Mouse (Mus musculus) lung, embryonic 16.5 days (tissue): ENCODE results near the gene Tlk2. TPM values are rescaled to one million over a fixed set of nuclear protein-coding genes. Genes with fewer than 3 reads are reported as not detected.

Source experiments
- ATAC-seq: fragments of 200-750 bp; cut with Nextera tagmentation; 2 replicates; pipeline ENCODE4 v1.8.0; 2017; ENCODE audit warnings: low read depth, mild to moderate bottlenecking, moderate library complexity
- H3K27ac ChIP-seq: fragments of 300-500 bp; sonication (generic); 2 replicates; pipeline ENCODE4 v1.5.1; 2014; ENCODE audit warnings: mild to moderate bottlenecking, control low read depth, low read length
- H3K27me3 ChIP-seq: fragments of 300-500 bp; sonication (generic); 2 replicates; pipeline ENCODE4 v1.6.1; 2014; ENCODE audit warnings: low read depth, low read length, mixed read lengths; ENCODE audit not compliant: control insufficient read depth, insufficient read depth
- H3K36me3 ChIP-seq: fragments of 300-500 bp; sonication (generic); 2 replicates; pipeline ENCODE4 v1.6.1; 2014; ENCODE audit warnings: low read length; ENCODE audit not compliant: control insufficient read depth, insufficient read depth
- H3K4me1 ChIP-seq: fragments of 300-500 bp; sonication (generic); replicated peaks from 2 replicates; pipeline ENCODE4 v1.6.1; 2014; ENCODE audit warnings: low read length, mixed read lengths; ENCODE audit not compliant: control insufficient read depth, insufficient read depth
- H3K4me2 ChIP-seq: fragments of 300-500 bp; sonication (generic); 2 replicates; pipeline ENCODE4 v1.6.1; 2014; ENCODE audit warnings: low read depth, low read length, control low read depth
- H3K4me3 ChIP-seq: fragments of 300-500 bp; sonication (generic); 2 replicates; pipeline ENCODE4 v1.5.1; 2014; ENCODE audit warnings: mild to moderate bottlenecking, low read length, control low read depth
- H3K9ac ChIP-seq: fragments of 300-500 bp; sonication (generic); 2 replicates; pipeline ENCODE4 v1.6.1; 2014; ENCODE audit warnings: low read length, control low read depth
- H3K9me3 ChIP-seq: fragments of 300-500 bp; sonication (generic); 2 replicates; pipeline ENCODE4 v1.6.1; 2016; ENCODE audit warnings: low read length; ENCODE audit not compliant: control insufficient read depth
- WGBS: fragments of 180-500 bp; shearing (Covaris S2); extraction: QIAGEN DNeasy Blood & Tissue Kit; methylation state at CpG from one replicate; pipeline ENCODE4 v1.1.7; 2014; 5-methylcytosine and 5-hydroxymethylcytosine counted together
- polyA plus RNA-seq: library from polyadenylated mRNA; unstranded; fragments of >200 nt; fragmentation: Nextera tagmentation; extraction: Ambion mirVana; gene quantifications from 2 replicates; pipeline ENCODE4 v1.2.1, GENCODE M21; 2015

The Tlk2 gene
- polyA plus RNA-seq, 1 experiment from 2014 or later = 11.6 TPM

DNA sequence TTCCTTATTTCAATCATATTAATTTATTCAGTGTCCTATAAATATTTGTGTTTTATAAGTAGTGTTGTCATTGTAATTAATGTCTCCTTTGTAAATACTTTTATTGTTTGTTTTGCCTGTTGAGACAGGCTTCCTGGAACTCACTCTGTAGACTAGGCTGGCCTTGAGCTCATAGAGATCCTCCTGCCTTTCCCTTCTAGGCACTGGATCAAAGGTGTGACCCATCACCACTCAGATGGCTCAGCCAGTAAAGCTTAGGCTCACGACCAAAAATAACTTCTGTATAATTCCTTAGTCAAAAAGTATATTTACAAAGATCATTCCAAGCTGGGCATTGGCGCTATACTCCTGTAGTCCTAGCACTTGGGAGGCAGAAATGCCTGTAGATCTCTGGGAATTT, 39.2 kb downstream of the Tlk2 start:
- Histone ChIP-seq H3K27me3 (no peaks in the 10 kb centered on the region), H3K9ac (no peak overlapping the region), H3K4me3 (no peak overlapping the region), H3K4me2 (no peak overlapping the region), H3K36me3 (peaks cover 14% of the 10 kb centered on the region), H3K27ac (no peak overlapping the region), H3K4me1 (peaks cover 3% of the 10 kb centered on the region), H3K9me3 (no peaks in the 10 kb centered on the region)
- peak; percentile 85; the same call in 1 of the 2 replicates for ATAC-seq
- 32% methylated on average over 2 of the region's 2 CpGs for WGBS

DNA sequence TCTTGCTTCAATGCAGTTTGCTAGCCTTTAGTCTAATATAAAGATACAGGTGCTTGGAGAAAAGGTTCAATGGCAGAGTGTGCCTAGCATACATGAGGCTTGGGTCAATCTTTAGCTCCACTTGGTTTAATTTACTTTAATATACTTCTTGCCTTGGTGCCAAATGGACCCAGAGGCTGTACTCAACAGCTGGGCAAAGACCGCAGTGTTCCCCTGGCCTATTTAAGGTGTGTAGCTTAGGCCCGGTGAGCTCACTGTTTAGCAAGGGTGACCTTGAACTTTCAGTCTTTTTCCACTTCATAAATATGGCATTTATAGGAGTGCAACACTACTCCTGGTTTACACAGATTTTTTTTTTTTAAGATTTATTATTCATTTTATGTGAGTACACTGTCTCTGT, 55.9 kb downstream of the Tlk2 start:
- Histone ChIP-seq H3K27me3 (no peaks in the 10 kb centered on the region), H3K36me3 (peaks cover 2% of the 10 kb centered on the region; the same call in 1 of the 2 replicates), H3K4me1 (no peaks in the 10 kb centered on the region), H3K4me2 (no peak overlapping the region), H3K9ac (no peak overlapping the region), H3K27ac (no peak overlapping the region), H3K9me3 (no peaks in the 10 kb centered on the region), H3K4me3 (no peak overlapping the region)
- no peak for ATAC-seq
- WGBS = 90% methylated on average over 2 of the region's 2 CpGs

DNA sequence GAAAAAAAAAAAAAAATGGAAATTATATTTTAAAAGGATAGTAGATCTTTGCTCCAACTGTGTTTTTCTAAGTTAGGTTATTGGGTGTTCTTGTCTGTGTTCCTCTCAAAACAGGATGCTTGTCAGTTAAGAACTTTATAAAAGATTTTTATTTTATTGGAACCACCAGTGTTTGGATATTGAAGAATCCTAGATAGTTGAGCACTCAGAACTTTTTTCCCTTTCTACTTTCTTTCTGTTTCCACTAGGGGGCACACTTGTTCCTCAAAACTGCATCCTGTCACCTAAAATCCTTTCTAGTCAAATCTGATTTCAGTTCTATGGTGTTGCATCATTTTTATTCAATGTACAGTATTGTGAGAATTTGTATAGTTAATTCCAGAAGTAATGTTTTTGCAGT, 62.4 kb downstream of the Tlk2 start:
- peaks cover 14% of the 10 kb centered on the region; the same call in 1 of the 2 replicates for H3K36me3 ChIP-seq
- H3K27ac ChIP-seq = no peak overlapping the region
- H3K27me3 ChIP-seq = no peaks in the 10 kb centered on the region
- no peak overlapping the region for H3K9ac ChIP-seq
- no peaks in the 10 kb centered on the region for H3K4me1 ChIP-seq
- no peak overlapping the region for H3K4me3 ChIP-seq
- no peak overlapping the region for H3K4me2 ChIP-seq
- no peak for ATAC-seq
- H3K9me3 ChIP-seq = no peaks in the 10 kb centered on the region

DNA sequence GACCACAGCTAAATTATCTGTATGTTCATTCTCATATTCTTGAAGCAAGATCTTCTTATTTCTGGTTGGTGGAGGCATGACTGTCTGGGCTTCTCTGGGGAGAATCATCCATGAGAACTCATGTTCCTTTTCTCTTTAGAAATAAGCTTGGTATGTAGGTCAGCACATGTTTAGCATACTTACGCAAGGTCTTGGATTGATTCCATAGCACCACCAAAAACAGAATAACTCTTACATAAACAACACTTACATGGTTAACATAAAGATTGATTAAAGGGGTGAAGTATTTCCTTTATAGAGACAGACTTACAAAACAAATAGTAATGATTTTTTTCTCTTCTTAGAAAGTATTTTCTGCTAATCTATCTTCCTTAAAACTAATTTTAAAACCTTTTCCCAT, 67.8 kb downstream of the Tlk2 start:
- Histone ChIP-seq H3K36me3 (peaks cover 28% of the 10 kb centered on the region), H3K4me1 (no peaks in the 10 kb centered on the region), H3K4me2 (no peak overlapping the region), H3K27ac (no peak overlapping the region), H3K9ac (no peak overlapping the region), H3K9me3 (no peaks in the 10 kb centered on the region), H3K4me3 (no peak overlapping the region), H3K27me3 (no peaks in the 10 kb centered on the region)
- 56% methylated on average over 1 of the region's 1 CpGs for WGBS
- ATAC-seq = peak; percentile 85

DNA sequence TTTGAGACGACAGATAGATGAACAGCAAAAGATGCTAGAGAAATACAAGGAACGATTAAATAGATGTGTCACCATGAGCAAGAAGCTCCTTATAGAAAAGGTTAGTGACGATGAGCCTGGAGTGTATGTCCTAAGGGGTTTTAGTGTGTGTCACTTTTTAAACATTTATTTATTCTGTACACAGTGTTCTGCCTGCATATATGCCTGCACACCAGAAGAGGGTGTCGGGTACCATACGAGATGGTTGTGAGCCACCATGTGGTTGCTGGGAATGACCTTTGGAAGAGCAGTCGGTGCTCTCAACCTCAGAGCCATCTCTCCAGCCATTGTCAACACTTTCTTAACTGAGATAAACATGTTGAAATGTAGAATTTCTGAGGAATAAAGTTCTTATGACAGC, 68.2 kb downstream of the Tlk2 start:
- Histone ChIP-seq H3K36me3 (peaks cover 28% of the 10 kb centered on the region), H3K9me3 (no peaks in the 10 kb centered on the region), H3K4me1 (no peaks in the 10 kb centered on the region), H3K4me3 (no peak overlapping the region), H3K4me2 (no peak overlapping the region), H3K27me3 (no peaks in the 10 kb centered on the region), H3K9ac (no peak overlapping the region), H3K27ac (peak overlapping the region; percentile 34)
- ATAC-seq = peak; percentile 53
- 58% methylated on average over 6 of the region's 6 CpGs for WGBS

DNA sequence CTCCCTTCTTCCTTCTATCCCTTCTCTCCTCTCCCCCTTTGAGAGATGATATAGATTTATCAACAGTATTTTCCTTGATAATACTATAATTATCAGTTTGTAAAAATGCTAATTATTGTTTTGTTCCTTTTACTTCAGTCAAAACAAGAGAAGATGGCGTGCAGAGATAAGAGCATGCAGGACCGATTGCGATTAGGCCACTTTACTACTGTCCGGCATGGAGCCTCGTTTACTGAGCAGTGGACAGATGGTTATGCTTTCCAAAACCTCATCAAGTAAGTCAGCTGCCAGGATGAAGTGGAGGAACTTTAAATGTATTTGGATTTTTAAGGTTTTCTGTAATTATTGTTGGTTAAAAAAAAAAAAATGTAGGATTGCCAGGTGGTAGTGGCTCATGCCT, 68.7 kb downstream of the Tlk2 start:
- WGBS = 68% methylated on average over 5 of the region's 5 CpGs

DNA sequence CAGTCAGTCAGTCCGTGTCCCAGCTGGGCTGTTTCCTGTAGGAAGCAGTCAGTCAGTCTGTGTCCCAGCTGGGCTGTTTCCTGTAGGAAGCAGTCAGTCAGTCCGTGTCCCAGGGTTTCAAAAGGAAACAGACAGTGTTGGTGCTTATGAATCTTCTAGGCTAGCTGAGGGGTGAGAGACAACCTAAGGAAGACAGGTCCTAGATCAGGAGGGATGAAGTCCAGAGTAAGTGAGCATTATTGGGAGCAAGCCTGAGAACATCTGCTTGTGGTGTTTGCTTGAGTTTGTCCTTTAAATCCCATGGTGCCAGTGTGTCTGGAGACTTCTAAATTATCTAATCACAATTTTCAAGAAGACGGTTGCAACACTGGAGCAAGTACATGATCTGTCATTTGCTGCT, 81.1 kb downstream of the Tlk2 start:
- Histone ChIP-seq H3K27ac (peak overlapping the region; percentile 36; the same call in 1 of the 2 replicates), H3K4me2 (no peak overlapping the region), H3K9ac (no peak overlapping the region), H3K9me3 (0 out of 2 replicates have a peak, but pooled peaks cover 2% of the 10 kb centered on the region), H3K4me1 (0 out of 2 replicates have a peak, but pooled peaks cover 3% of the 10 kb centered on the region), H3K27me3 (no peaks in the 10 kb centered on the region), H3K36me3 (peaks cover 36% of the 10 kb centered on the region), H3K4me3 (no peak overlapping the region)
- 48% methylated on average over 3 of the region's 3 CpGs for WGBS
- ATAC-seq = 0 out of 2 replicates have a peak, but pooled peaks have one; percentile 34

More for the DNA sequence above, 68.7 kb downstream of the Tlk2 start:
- Histone ChIP-seq H3K27ac (peak overlapping the region; percentile 34), H3K4me2 (no peak overlapping the region), H3K4me3 (no peak overlapping the region), H3K36me3 (peaks cover 23% of the 10 kb centered on the region), H3K27me3 (no peaks in the 10 kb centered on the region), H3K4me1 (no peaks in the 10 kb centered on the region), H3K9ac (no peak overlapping the region), H3K9me3 (no peaks in the 10 kb centered on the region)
- ATAC-seq = peak; percentile 63

DNA sequence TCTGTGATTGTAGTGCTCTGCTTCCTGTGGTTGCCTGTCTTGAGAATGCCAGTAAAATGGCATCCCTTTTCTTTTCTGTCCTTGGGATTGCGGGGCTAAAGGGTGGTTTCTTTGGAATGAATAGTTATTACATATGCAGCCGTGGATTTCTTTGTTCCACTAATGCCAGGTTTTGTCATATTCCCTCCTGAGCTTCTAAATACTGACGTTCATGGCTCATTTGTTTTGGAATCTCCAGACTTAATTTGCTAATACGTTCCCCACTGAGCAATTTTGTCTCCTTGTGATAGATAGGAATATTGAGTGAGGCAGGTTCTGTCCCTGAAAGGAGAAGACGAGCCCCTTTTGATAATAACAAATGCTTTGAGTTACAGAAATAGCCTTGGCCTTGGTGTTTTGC, 82.5 kb downstream of the Tlk2 start:
- H3K4me1 ChIP-seq = 0 out of 2 replicates have a peak, but pooled peaks cover 5% of the 10 kb centered on the region
- peaks cover 26% of the 10 kb centered on the region for H3K36me3 ChIP-seq
- H3K27ac ChIP-seq = no peak overlapping the region
- no peak for ATAC-seq
- 85% methylated on average over 5 of the region's 5 CpGs for WGBS
- 0 out of 2 replicates have a peak, but pooled peaks cover 2% of the 10 kb centered on the region for H3K9me3 ChIP-seq
- H3K4me2 ChIP-seq = no peak overlapping the region
- H3K9ac ChIP-seq = no peak overlapping the region
- H3K4me3 ChIP-seq = no peak overlapping the region
- H3K27me3 ChIP-seq = no peaks in the 10 kb centered on the region

DNA sequence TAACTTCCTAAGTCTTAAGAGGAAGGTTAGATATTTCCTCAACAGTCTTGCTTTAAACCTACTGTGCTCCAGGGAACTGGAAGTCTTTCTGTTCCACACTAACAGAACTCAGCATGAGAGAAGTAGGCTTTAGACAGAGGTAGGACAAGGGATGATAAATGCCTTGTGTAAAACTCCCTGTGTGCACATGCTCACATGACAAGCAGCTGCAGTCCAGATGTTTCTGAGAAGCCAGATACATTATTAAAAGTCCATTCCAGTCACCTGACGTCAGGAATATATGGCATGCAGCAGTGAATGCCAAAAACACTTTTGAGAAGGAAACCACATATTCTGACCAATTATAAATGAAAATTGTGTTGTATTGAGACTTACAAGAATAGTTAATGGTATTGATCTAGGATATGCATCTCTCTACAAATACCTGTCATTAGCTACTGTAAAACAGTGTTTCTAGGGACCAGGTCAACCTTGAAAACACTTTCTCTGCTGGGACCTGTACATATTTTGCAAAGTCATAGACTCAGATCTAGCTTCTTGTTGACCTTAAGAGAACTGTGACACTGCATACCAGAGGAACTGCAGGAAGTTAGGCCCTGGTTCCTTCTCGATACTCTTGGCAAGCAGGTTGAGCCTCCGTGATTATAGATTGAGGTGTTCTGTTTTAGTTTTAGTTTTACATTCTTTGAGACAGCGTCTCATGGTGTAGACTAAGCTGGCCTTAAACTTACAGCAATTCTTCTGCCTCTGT, 83.2 kb downstream of the Tlk2 start:
- Histone ChIP-seq H3K9me3 (0 out of 2 replicates have a peak, but pooled peaks cover 2% of the 10 kb centered on the region), H3K36me3 (peaks cover 26% of the 10 kb centered on the region), H3K4me3 (no peak overlapping the region), H3K4me1 (0 out of 2 replicates have a peak, but pooled peaks cover 5% of the 10 kb centered on the region), H3K4me2 (no peak overlapping the region), H3K27ac (no peak overlapping the region), H3K9ac (no peak overlapping the region), H3K27me3 (no peaks in the 10 kb centered on the region)
- 75% methylated on average over 4 of the region's 4 CpGs for WGBS
- no peak for ATAC-seq
